Comparison of ENCODE assay signal across 29 mouse cellular contexts in the genomic region with DNA sequence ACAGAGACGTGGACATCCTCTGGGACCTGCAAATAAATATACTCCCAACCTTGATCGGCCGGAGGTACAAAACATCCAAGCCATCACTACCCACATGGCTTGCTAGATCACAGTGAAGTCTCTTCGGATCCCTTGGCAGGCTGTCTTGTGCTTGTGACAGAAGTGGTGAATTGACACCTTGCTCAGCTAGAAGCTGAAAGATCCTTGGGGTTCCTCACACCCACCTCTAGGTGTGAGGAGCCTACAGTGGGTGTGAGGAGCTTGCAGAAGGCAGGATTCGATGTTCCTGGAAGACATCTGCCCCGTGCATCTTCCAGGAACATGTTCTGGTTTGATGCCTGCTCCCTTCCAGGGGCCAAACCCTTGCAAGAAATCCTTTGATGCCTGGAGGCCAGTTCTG. TPM values are rescaled to one million over a fixed set of nuclear protein-coding genes. Genes with fewer than 3 reads are reported as not detected.
DNase-seq lines count a peak whose midpoint lies in the region; ATAC-seq and TF ChIP-seq lines count a peak whose summit lies in the region.
"Had no signal": no experiment of that assay in that cellular context is flagged by ENCODE, and none has a peak within 500 bp of the region (broad histone marks: within the 10 kb centered on the region; RNA-seq: fewer than 3 reads in every experiment).

No protein-coding gene starts in this region.

- H3K4me3 ChIP-seq in forebrain, embryonic 14.5 days (ENCODE audit: low read depth, low read length) = no peak overlapping the region
- no peak overlapping the region for H3K4me3 ChIP-seq in forebrain, embryonic 11.5 days (ENCODE audit: low read depth, low read length)
- H3K4me3 ChIP-seq in hindbrain, embryonic 10.5 days = no peak overlapping the region
- no peak overlapping the region for H3K4me3 ChIP-seq in hindbrain, embryonic 16.5 days (ENCODE audit: low read length)
- H3K4me3 ChIP-seq in liver, adult 2 months (ENCODE audit: insufficient read depth, low read depth, low read length) = no peak overlapping the region
- H3K4me3 ChIP-seq in liver, embryonic 12.5 days = no peak overlapping the region
- H3K4me3 ChIP-seq: embryonic facial prominence, embryonic 15.5 days; forebrain, embryonic 13.5 days; gastrocnemius, adult 2 months; hindbrain, embryonic 15.5 days; intestine, embryonic 15.5 days; layer of hippocampus, adult 2 months; limb, embryonic 12.5 days; liver, embryonic 13.5 days; megakaryocyte, embryonic 14.5 days; midbrain, embryonic 12.5 days; myocyte; neural tube, embryonic 12.5 days had no signal

- no peak overlapping the region for H3K4me2 ChIP-seq in forebrain, embryonic 14.5 days (ENCODE audit: low read length)
- no peak overlapping the region for H3K4me2 ChIP-seq in forebrain, embryonic 11.5 days (ENCODE audit: low read depth, low read length, severe bottlenecking)
- H3K4me2 ChIP-seq in hindbrain, embryonic 16.5 days (ENCODE audit: low read length) = no peak overlapping the region
- no peak overlapping the region for H3K4me2 ChIP-seq in liver, embryonic 12.5 days
- H3K4me2 ChIP-seq: embryonic facial prominence, embryonic 15.5 days; forebrain, embryonic 13.5 days; hindbrain, embryonic 15.5 days; intestine, embryonic 15.5 days; limb, embryonic 12.5 days; liver, embryonic 13.5 days; midbrain, embryonic 12.5 days; neural tube, embryonic 12.5 days had no signal

- no peak overlapping the region for H3K9ac ChIP-seq in forebrain, embryonic 14.5 days (ENCODE audit: low read length)
- no peak overlapping the region for H3K9ac ChIP-seq in forebrain, embryonic 11.5 days (ENCODE audit: low read length)
- no peak overlapping the region for H3K9ac ChIP-seq in hindbrain, embryonic 16.5 days (ENCODE audit: low read depth, low read length)
- no peak overlapping the region for H3K9ac ChIP-seq in liver, adult 2 months (ENCODE audit: low read depth, low read length)
- H3K9ac ChIP-seq in liver, embryonic 12.5 days = no peak overlapping the region
- H3K9ac ChIP-seq: embryonic facial prominence, embryonic 15.5 days; forebrain, embryonic 13.5 days; hindbrain, embryonic 15.5 days; limb, embryonic 12.5 days; liver, embryonic 13.5 days; midbrain, embryonic 12.5 days; neural tube, embryonic 12.5 days had no signal

- H3K36me3 ChIP-seq in forebrain, embryonic 14.5 days (ENCODE audit: control insufficient read depth, insufficient read depth, low read length) = no peaks in the 10 kb centered on the region
- H3K36me3 ChIP-seq in forebrain, embryonic 11.5 days (ENCODE audit: control insufficient read depth, insufficient read depth, low read length) = no peaks in the 10 kb centered on the region
- no peaks in the 10 kb centered on the region for H3K36me3 ChIP-seq in hindbrain, embryonic 10.5 days
- peaks cover 4% of the 10 kb centered on the region for H3K36me3 ChIP-seq in hindbrain, embryonic 16.5 days (ENCODE audit: control insufficient read depth, insufficient read depth, low read length)
- H3K36me3 ChIP-seq in liver, adult 2 months (ENCODE audit: control insufficient read depth, insufficient read depth, low read length) = peaks cover 17% of the 10 kb centered on the region; the same call in 1 of the 2 replicates
- peaks cover 18% of the 10 kb centered on the region for H3K36me3 ChIP-seq in liver, embryonic 12.5 days
- H3K36me3 ChIP-seq: hindbrain, embryonic 15.5 days; midbrain, embryonic 12.5 days; neural tube, embryonic 12.5 days had no signal

- no peaks in the 10 kb centered on the region; the same call in 1 of the 2 replicates for H3K4me1 ChIP-seq in forebrain, embryonic 14.5 days (ENCODE audit: control insufficient read depth, insufficient read depth, low read length)
- 0 out of 2 replicates have a peak, but pooled peaks cover 4% of the 10 kb centered on the region for H3K4me1 ChIP-seq in forebrain, embryonic 11.5 days (replicated peaks; ENCODE audit: control insufficient read depth, insufficient read depth, low read length)
- H3K4me1 ChIP-seq in hindbrain, embryonic 10.5 days (replicated peaks) = peaks cover 47% of the 10 kb centered on the region
- peaks cover 16% of the 10 kb centered on the region for H3K4me1 ChIP-seq in hindbrain, embryonic 16.5 days (ENCODE audit: control insufficient read depth, insufficient read depth, low read depth, low read length)
- peaks cover 16% of the 10 kb centered on the region for H3K4me1 ChIP-seq in liver, adult 2 months (ENCODE audit: control insufficient read depth, insufficient read depth, low read length)
- peaks cover 3% of the 10 kb centered on the region for H3K4me1 ChIP-seq in liver, embryonic 12.5 days

- ATAC-seq in forebrain, embryonic 14.5 days = no peak
- no peak for ATAC-seq in forebrain, embryonic 11.5 days (replicated peaks; ENCODE audit: low FRiP score)
- no peak for ATAC-seq in hindbrain, embryonic 16.5 days
- ATAC-seq in liver, embryonic 12.5 days = no peak

- no peaks in the 10 kb centered on the region for H3K9me3 ChIP-seq in forebrain, embryonic 14.5 days (replicated peaks; ENCODE audit: control insufficient read depth, low read length)
- H3K9me3 ChIP-seq in forebrain, embryonic 11.5 days (ENCODE audit: control insufficient read depth, low read length) = no peaks in the 10 kb centered on the region
- no peaks in the 10 kb centered on the region for H3K9me3 ChIP-seq in hindbrain, embryonic 10.5 days
- H3K9me3 ChIP-seq in hindbrain, embryonic 16.5 days (ENCODE audit: control insufficient read depth, low read length) = no peaks in the 10 kb centered on the region
- H3K9me3 ChIP-seq in liver, embryonic 12.5 days (replicated peaks) = no peaks in the 10 kb centered on the region
- H3K9me3 ChIP-seq: embryonic facial prominence, embryonic 15.5 days; forebrain, embryonic 13.5 days; G1E; hindbrain, embryonic 15.5 days; intestine, embryonic 15.5 days; limb, embryonic 12.5 days; liver, embryonic 13.5 days; megakaryocyte, embryonic 14.5 days; midbrain, embryonic 12.5 days; neural tube, embryonic 12.5 days had no signal

- DNase-seq in forebrain, embryonic 14.5 days (ENCODE audit: low spot score) = no peak
- DNase-seq in forebrain, embryonic 11.5 days (ENCODE audit: low spot score) = no peak
- no peak for DNase-seq in hindbrain, embryonic 10.5 days (ENCODE audit: low spot score)
- peak; percentile 41 for DNase-seq in liver, adult 2 months (ENCODE audit: extremely low read depth, low read depth, low spot score)
- DNase-seq in ovary, postnatal 10 days (ENCODE audit: low spot score) = no peak
- DNase-seq: cerebellum, adult 18-20 months; gastrocnemius, adult 2 months; gastrocnemius, postnatal 36 days; kidney, adult 2 months; liver, embryonic 13.5 days; lung, adult 18-20 months; lung, postnatal 4 days; right cerebral cortex, postnatal 14 days; thymus, adult 18-20 months; thymus, postnatal 25 days had no signal

- no peak for TF ChIP-seq POLR2A in liver, adult 2 months (IDR thresholded peaks at IDR 0.05; ENCODE audit: extremely low read depth, insufficient read depth, low read length)

- WGBS in forebrain, embryonic 14.5 days = 82% methylated on average over 6 of the region's 6 CpGs
- WGBS in forebrain, embryonic 11.5 days = 83% methylated on average over 6 of the region's 6 CpGs
- 80% methylated on average over 6 of the region's 6 CpGs for WGBS in hindbrain, embryonic 10.5 days
- WGBS in hindbrain, embryonic 16.5 days = 81% methylated on average over 6 of the region's 6 CpGs
- 31% methylated on average over 6 of the region's 6 CpGs for WGBS in liver, adult 2 months
- 45% methylated on average over 6 of the region's 6 CpGs for WGBS in liver, embryonic 12.5 days (ENCODE audit: insufficient replicate concordance)

- H3K79me2 ChIP-seq in liver, adult 2 months (ENCODE audit: control insufficient read depth, insufficient read depth, low read length) = no peaks in the 10 kb centered on the region

- no peaks in the 10 kb centered on the region for H3K27me3 ChIP-seq in forebrain, embryonic 14.5 days (replicated peaks; ENCODE audit: control insufficient read depth, insufficient read depth, low read length)
- no peaks in the 10 kb centered on the region for H3K27me3 ChIP-seq in forebrain, embryonic 11.5 days (ENCODE audit: control insufficient read depth, insufficient read depth, low read length)
- peaks cover 23% of the 10 kb centered on the region for H3K27me3 ChIP-seq in hindbrain, embryonic 10.5 days (ENCODE audit: insufficient read depth, poor library complexity, severe bottlenecking)
- H3K27me3 ChIP-seq in hindbrain, embryonic 16.5 days (replicated peaks; ENCODE audit: control insufficient read depth, insufficient read depth, low read length) = no peaks in the 10 kb centered on the region
- H3K27me3 ChIP-seq in liver, adult 2 months (ENCODE audit: control insufficient read depth, insufficient read depth, low read length) = no peaks in the 10 kb centered on the region
- H3K27me3 ChIP-seq in liver, embryonic 12.5 days (replicated peaks) = 0 out of 2 replicates have a peak, but pooled peaks cover 14% of the 10 kb centered on the region
- H3K27me3 ChIP-seq: embryonic facial prominence, embryonic 15.5 days; hindbrain, embryonic 15.5 days; intestine, embryonic 15.5 days; limb, embryonic 12.5 days; liver, embryonic 13.5 days had no signal

- TF ChIP-seq CTCF in liver, adult 2 months (IDR thresholded peaks at IDR 0.05; ENCODE audit: low read depth, low read length) = no peak

- H3K27ac ChIP-seq in forebrain, embryonic 14.5 days (ENCODE audit: low read depth, low read length) = peak overlapping the region; percentile 14; the same call in 1 of the 2 replicates
- H3K27ac ChIP-seq in forebrain, embryonic 11.5 days (ENCODE audit: low read depth, low read length) = no peak overlapping the region
- 0 out of 2 replicates have a peak overlapping the region, but pooled peaks have one; percentile 29 for H3K27ac ChIP-seq in hindbrain, embryonic 10.5 days
- H3K27ac ChIP-seq in hindbrain, embryonic 16.5 days (ENCODE audit: low read depth, low read length) = no peak overlapping the region
- no peak overlapping the region for H3K27ac ChIP-seq in liver, adult 2 months (replicated peaks; ENCODE audit: insufficient read depth, low read depth, low read length)
- no peak overlapping the region for H3K27ac ChIP-seq in liver, embryonic 12.5 days
- H3K27ac ChIP-seq: layer of hippocampus, adult 2 months; liver, embryonic 13.5 days; neural tube, embryonic 12.5 days had no signal

RNA-seq across cellular contexts. Expression of gene Spsb1, which starts 22.3 kb away (rescaled TPM):
- 4.8 and 6.2 TPM in 2 replicates for polyA plus RNA-seq in forebrain, embryonic 14.5 days (2014; fragmentation: Nextera tagmentation; extraction: Ambion mirVana)
- 7.5 and 7.8 TPM in 2 replicates for polyA plus RNA-seq in forebrain, embryonic 11.5 days (2014; fragmentation: Nextera tagmentation; extraction: Ambion mirVana)
- polyA plus RNA-seq in hindbrain, embryonic 10.5 days (2016; fragmentation: Nextera tagmentation; extraction: Ambion mirVana) = 10.7 and 12.0 TPM in 2 replicates
- polyA plus RNA-seq in hindbrain, embryonic 16.5 days (2015; fragmentation: Nextera tagmentation; extraction: Ambion mirVana) = 10.1 TPM in 2 replicates
- 0.54 and 0.92 TPM in 2 replicates for total RNA-seq in liver, adult 2 months (2014; rRNA removed)
- 0.91 and 1.3 TPM in 2 replicates for polyA plus RNA-seq in liver, adult 2 months (2012; rRNA removed)
- 0.97 and 1.5 TPM in 2 replicates for polyA plus RNA-seq in liver, embryonic 12.5 days (2016; fragmentation: Nextera tagmentation; extraction: Ambion mirVana)
- total RNA-seq: common myeloid progenitor, adult 5-6 weeks; G1E had no signal

RNA-seq across cellular contexts. Expression of gene H6pd, which starts 31.6 kb away (rescaled TPM):
- 1.5 and 1.8 TPM in 2 replicates for polyA plus RNA-seq in forebrain, embryonic 14.5 days (2014; fragmentation: Nextera tagmentation; extraction: Ambion mirVana)
- polyA plus RNA-seq in forebrain, embryonic 11.5 days (2014; fragmentation: Nextera tagmentation; extraction: Ambion mirVana) = 2.1 and 2.5 TPM in 2 replicates
- polyA plus RNA-seq in hindbrain, embryonic 10.5 days (2016; fragmentation: Nextera tagmentation; extraction: Ambion mirVana) = 4.8 and 5.6 TPM in 2 replicates
- polyA plus RNA-seq in hindbrain, embryonic 16.5 days (2015; fragmentation: Nextera tagmentation; extraction: Ambion mirVana) = 2.9 and 3.5 TPM in 2 replicates
- 121 and 187 TPM in 2 replicates for total RNA-seq in liver, adult 2 months (2014; rRNA removed)
- 183 and 205 TPM in 2 replicates for polyA plus RNA-seq in liver, adult 2 months (2012; rRNA removed)
- 8.8 and 9.0 TPM in 2 replicates for polyA plus RNA-seq in liver, embryonic 12.5 days (2016; fragmentation: Nextera tagmentation; extraction: Ambion mirVana)

Comparison
In these comparisons a context has a peak if more than half of its experiments do, and no peak if none do; other contexts are left out.
1. H3K27ac ChIP-seq: peak in forebrain, embryonic 14.5 days (single experiment) and hindbrain, embryonic 10.5 days (single experiment); none in forebrain, embryonic 11.5 days (single experiment), hindbrain, embryonic 16.5 days (single experiment), liver, adult 2 months (single experiment) and liver, embryonic 12.5 days (single experiment).
2. RNA of gene H6pd, which starts 31.6 kb away (polyA plus RNA-seq): 183 to 205 TPM in liver, adult 2 months; 8.8 to 9.0 TPM in liver, embryonic 12.5 days, 4.8 to 5.6 TPM in hindbrain, embryonic 10.5 days, 2.9 to 3.5 TPM in hindbrain, embryonic 16.5 days, 2.1 to 2.5 TPM in forebrain, embryonic 11.5 days and 1.5 to 1.8 TPM in forebrain, embryonic 14.5 days; every median in the first group is over 10 times any median in the second.